Mouse (Mus musculus): ENCODE results near the gene Htatip2.

DNA sequence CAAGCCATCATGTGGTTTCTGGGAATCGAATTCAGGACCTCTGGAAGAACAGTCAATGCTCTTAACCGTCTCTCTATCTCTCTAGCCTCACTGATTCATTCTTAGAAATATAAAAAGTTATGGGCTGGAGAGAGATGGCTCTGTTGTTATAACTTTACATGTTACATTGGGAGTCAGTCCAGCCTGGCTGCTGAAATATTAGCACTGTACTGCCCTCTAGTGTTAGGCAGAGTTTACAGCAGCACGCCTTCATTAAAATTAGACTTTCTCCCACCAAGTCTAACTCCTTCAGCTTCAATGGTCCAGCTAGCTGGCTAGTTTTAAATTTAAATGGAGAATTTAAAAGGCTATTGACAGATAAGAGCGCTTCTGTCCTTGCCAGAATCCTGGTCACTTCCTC, 7.8 kb upstream of the Htatip2 start:
- TF ChIP-seq TAL1 (IDR thresholded peaks at IDR 0.05; ENCODE audit: low read length) (no peak), GATA1 (IDR thresholded peaks at IDR 0.05; ENCODE audit: low read length) (no peak)

Measured in erythroblast, embryonic 14.5 days (primary cell).